Mouse (Mus musculus) myocyte (in vitro differentiated cells): ENCODE measurements at regions not wholly inside any gene's neighbourhood (a gene's known extent, or its start where the extent isn't known, plus 50 kb on each side); places are given as distances from the start of the nearest gene placed in this dataset.

Source experiments
- MAX ChIP-seq: IDR thresholded peaks from one replicate; pipeline ENCODE4 v1.6.1; 2011; ENCODE audit warnings: low read depth, mild to moderate bottlenecking, control low read depth
- POLR2A ChIP-seq: IDR thresholded peaks from one replicate; pipeline ENCODE4 v1.6.1; 2011; ENCODE audit warnings: low read depth, mild to moderate bottlenecking, control low read depth, moderate library complexity; ENCODE audit not compliant: insufficient read length

DNA sequence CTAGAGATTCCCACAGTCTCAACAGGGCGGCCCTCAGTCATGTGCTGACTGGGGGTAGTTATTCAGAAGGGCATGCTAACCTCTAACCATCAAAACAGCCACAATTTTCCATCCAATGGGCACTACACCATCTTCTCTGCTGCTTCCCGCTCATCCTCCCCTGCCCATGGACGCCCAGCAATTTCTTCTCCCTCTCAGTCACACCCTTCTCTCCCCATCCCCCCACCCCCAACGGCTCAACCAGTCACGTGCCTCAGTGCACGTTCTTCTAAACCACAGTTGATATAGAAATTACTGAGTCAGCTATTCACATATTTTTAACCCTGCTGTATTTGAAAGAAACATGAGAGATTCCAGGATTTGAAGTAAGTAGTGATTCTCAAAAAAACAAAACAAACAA lies 146.3 kb upstream of the Gpc5 start:
- no peak for TF ChIP-seq POLR2A
- no peak for TF ChIP-seq MAX
